Mouse (Mus musculus) ovary, adult 18-20 months (tissue): ENCODE measurements at regions not wholly inside any gene's neighbourhood (a gene's known extent, or its start where the extent isn't known, plus 50 kb on each side); places are given as distances from the start of the nearest gene placed in this dataset.
"Not testable (repeated sequence)": the region's sequence is repeated elsewhere in the genome, so short reads cannot be mapped to it uniquely, and the experiment has no call there.

Experiments
- DNase-seq: peaks from one replicate; pipeline ENCODE4 v3.0.0; 2022; ENCODE audit warnings: low spot score, mixed read lengths

DNA sequence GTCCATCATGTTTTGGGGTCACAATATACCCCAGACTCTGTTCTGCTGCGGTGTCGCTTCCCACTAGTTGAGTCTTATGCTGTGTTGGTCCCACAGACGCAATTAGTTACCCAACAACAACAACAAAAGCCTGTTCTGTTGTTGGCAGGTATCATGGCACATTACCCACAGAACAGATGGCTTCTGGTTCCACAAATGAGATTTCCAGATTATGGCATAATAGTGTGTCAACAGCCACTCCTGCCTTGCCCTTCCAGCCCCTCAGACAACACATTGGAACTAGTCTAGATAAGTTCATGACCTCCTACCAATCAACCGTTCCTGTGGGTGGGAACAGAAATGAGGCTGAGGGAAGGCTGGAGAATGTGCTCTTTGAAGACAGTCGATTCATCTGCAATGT lies 351.5 kb downstream of the Fut8 start:
- no peak for DNase-seq

DNA sequence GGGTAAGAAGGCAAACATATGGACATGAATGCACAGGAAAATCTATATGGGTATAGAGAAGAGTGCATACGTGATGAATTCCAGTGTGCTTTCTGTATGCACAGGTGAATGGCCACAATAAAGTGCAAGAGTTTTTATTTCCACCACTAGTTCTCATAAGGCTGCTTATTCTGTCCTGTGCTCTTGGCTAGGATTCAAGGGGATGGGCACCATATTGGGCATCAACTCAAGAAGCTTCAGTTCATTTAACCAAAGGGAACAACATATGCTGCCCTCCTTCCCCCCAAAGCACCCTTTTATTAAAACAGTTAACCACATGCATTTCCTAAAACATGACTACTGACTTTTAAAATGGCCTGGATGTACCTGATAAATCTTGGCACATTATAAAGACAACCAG lies 356.2 kb downstream of the Fut8 start:
- DNase-seq = no peak

DNA sequence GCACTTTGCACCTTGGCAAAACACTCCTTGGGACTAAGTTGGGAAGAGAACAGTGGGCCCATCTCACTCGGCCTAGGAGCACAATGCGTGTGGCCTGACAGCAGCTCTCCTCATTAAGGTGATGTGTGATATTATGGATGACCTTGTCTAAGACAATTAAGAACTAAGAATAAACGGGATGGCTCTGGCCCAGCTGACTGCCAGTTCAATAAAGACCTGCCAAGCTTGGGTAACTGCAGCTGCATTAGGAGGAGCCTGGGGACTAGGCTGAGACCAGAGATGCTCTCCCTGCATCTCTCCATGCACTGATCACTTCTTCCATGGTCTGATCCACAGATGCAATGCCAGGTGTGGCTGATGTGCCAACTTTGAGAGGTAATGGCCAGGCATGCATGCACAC lies 356.7 kb downstream of the Fut8 start:
- DNase-seq = no peak

DNA sequence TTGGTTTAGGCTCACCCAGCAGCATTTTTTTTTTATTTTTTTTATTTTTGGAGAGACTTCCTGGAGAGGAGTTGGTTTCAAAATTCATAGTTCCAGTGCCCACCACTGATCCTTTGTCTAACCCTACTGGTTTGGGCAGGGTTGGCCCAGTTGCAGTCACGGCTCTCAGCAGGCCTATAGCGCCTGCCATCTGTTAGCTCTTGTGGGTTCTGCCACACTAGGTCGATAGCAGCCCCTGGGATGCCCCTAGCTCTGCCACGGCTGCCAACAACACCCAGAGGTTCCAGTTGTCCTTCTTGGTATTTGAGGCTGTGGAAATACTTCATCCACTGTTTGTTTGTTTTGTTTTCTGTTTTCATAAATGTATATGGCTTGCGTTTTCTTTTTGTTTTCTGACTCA lies 357.9 kb downstream of the Fut8 start:
- DNase-seq = no peak

DNA sequence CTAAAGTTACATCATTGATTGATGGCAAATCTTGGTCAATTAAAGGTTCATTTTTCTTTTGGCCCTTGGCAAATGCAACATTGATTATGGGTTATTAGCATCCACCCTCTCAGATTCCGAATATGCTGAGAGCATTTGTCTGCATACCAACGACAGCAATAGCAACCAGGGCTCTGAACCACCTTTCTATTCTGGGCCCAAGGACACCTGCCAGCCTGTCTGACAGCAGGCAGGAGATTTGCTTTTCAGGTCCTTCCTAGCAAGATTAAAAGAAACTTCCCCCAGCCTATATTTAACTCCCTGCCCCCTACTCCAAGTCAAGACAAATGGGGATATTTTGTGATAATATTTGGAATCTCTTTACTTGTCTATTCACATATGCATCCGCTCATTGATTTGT lies 358.8 kb downstream of the Fut8 start:
- no peak for DNase-seq

DNA sequence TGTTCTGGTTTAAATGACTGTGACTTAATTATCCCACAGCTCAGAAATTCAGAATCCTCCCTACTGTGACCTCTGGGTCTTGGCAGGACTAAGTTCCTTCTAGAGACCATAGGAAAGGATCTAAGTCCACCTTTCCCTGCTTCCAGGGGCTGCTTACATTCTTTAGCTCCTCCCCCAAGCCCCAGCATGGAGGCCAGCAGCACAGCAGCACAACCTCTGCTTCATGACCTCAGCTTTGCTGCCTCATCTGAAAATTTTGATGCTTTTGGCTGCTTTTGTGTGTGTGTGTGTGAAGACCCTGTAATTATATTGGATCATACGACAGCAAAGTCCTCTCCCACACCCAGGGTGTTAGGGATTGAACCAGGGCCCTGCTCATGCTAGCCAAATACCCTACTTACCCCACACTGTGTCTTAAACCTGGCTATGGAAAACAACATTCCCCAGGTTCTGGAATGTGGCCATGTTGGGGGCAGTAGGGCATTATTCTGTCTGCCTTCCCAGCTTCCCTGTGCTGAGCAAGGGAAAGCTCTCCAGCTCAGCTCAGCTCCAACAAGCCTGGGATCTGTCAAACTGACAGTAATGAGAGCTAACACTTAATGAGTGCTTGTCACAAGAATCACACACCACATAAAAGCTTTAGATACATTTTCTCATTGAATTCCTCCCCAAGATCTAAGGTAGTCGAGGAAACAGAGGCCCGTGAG lies 359.9 kb downstream of the Fut8 start:
- no peak for DNase-seq

DNA sequence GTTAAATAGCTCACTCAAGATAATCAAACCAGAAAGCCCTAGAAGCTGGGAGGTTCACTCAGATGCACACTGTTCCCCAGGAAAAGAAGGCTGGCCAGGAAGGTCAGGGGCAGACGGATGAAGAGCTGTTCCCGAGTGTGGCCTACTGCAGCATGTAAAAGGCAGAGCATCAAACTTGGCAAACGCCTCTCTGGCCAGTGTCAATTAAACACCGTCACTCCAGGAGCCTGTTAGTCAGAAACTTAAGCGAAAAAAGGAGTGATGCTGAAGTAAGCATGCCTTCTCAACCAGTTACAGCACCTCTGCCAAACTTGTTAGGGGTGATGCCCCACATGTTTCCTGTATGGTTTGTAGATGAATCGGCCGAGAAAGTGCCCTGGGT lies 360.4 kb downstream of the Fut8 start:
- no peak for DNase-seq

DNA sequence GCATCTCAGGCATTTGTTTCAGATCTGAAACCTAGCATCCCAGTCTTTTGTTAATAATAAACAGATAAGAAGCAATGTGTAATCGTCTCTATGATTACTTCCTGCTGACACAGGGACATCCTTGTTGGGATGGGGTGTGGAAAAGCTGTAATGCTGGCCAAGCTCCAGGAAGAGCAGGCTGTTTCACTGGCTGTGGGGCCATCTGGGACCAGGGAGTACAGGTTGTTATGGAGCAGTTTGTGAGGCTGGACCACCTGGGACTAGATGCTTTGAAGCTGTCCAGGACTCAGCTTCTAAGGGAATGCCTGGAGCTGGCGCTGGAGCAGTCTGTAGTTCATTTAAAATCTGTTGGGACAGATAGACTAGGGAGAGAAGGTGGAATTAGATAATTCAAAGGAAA lies 361.5 kb downstream of the Fut8 start:
- DNase-seq = no peak

DNA sequence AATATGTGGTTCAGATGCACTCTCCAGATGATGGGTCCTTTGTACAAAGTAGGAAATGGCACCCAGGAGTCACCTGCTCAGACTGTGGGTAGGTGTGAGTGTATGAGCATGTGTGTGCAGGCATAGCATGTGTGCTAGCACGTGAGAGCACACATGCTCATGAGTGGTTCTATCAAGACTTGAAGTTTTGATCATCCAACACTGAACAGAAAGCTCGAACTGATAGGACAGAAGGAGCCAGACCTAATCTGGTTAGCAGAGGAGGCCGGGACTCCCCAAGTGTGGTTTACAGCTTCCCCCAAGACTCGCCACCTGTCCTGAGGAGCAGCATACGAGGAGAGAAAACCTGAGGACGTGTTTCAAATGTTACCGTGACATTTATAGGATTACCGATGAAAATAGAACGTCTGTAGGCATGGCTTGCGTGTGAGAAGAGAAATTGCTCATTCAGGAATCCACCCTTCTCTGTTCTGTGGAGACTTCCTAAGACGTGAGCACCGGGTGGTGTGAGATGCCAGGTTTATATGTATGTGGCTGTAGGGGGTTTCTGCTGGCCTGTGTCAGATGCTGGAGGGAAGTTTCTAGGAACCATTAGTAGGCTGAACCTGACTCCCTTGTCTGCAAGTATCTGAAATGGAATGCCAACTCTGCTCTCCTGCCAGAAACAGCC lies 366.0 kb downstream of the Fut8 start:
- no peak for DNase-seq

DNA sequence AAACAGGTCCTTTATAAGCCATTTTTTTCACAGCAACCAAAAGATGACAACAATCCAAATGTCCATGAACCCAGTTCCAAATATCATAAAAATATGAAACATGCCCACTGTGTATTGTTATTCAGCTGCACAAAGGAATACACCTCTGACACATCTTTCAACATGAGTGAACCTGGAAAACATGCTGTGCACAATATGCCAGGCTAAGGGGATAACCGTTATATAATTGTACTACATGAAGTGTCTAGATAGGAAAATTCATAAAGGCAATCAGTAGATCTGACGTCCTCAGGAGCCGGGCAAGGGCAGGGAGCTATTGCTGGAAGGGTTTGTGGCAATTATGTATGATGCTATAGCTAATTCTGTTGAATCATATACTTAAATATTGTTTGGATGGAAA lies 379.6 kb downstream of the Fut8 start:
- DNase-seq = no peak

DNA sequence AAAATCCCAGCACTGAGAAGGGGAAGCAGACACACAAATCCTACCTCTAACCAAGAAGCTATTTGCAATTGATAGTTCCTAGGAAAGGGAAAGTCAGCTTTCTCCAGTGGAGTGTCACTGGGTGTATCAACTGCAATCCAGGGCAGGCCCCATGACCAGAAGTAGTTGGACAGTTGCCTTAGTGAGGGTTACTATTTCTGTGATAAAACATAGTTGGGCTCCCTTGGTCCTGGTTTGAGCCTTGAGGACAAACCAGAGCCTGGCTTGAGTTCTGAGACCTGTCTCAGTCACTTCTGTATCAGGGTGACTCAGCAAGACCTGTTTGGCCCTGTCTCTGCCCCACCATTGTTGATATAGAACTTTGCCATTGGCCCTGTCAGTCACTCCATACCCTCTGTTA lies 384.3 kb downstream of the Fut8 start:
- DNase-seq = no peak

DNA sequence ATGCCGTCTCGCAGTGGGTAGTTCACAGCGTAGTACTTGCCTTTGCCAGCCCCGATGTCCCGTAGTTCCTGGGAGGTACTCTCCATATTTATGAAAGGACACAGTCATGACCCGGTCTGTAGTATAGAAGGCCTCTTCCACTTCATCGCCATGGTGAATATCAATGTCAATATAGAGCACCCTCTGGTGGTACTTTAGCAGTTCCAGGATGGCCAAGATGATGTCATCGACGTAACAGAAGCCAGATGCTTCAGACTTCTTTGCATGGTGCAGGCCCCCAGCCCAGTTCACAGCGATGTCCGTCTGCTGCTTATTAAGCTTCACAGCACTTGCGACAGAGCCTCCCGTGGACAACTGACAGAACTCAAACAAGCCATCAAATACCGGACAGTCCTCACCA lies 386.4 kb downstream of the Fut8 start:
- DNase-seq = not testable (repeated sequence)

DNA sequence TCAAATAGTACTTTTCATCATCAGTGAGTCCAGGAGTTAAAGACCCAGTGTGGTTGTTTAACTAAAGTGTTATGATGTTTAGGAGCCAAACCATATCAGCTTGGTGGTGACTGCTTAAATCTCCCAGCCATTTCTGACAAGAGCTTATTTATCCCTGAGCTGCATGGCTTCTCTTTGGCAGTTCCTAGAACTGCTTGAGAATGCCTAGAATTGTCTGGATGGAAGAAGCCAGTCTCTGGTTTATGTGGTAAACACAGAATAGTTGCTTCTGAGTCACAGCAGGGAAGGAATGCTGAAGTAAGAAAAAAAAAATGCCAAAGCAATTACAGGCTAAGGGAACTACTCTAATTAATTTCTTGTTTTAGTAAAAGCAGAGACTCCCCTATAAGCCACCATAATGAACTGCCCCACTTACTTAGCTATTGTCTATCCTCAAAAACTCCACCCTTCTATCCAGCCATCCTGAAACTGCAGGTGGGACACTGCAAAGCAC lies 390.5 kb downstream of the Fut8 start:
- no peak for DNase-seq

DNA sequence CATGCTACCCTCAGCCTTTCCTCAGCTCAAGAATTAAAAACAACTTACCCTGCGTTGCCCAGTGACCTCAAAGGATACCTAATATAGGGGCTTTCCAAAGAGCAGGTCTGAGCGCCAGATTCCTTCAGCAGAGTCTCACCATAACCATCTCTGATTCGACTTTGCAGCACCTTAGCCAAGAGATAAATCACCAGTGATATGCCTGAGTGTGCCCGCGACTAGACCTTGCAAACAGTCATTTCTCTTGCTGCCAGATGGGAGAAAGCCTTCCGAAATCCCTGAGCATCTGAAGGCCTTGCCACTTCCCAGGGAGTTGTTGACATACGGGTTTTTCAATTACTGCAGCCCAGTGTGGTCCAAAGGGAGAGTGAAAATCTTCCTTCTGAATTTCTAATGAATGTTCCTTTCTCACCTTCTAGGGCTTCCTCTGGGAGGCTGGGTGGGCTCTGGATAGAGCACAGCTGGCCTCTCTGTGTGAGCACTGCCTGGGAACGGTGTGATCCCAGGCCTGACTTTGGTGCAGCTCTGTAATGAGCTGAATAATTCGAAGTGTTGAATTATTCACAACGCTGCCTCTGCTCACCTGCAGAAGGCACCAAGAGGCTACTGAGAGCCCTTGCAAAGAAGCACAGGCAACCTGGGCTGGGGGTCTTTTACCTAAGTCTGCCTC lies 396.2 kb downstream of the Fut8 start:
- DNase-seq = no peak

DNA sequence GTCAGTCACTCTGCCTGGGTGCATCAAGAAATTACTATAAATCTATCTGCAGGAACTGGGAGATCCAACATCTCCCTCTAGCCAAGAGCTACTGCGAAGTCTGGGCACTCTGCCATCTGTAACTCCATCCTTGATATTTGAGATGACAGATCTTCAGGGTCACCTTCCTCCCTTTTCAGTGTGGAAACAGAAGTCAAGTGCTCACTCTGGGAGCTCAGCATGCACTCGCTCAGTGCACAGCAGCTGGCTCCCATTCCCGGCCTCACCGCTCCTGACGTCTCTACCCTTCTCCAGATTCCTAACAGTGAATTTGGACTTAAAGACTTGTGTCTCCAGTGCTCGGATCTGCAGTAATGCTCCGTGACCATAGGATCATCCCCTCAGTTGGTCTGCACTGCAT lies 400.3 kb downstream of the Fut8 start:
- DNase-seq = peak; percentile 63

DNA sequence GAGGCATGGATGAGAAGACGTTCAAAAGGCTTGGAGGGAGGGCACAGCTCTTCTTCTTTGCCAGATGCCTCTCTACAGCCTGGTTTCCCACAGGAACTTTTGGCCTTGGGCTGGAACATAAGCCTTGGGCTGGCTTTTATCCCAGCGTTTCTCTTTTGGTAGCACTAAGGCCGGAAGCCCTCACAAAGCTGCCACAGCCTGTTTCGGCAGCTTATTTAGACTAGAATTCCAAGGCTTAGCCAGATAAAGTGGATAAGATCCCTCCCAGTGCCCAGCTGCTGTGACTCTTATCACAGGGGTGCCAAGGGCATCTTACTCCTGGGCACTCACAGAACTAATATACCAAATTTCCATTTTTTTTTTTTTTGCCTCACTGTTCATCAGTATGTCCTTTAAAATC lies 404.4 kb downstream of the Fut8 start:
- DNase-seq = peak; percentile 62

DNA sequence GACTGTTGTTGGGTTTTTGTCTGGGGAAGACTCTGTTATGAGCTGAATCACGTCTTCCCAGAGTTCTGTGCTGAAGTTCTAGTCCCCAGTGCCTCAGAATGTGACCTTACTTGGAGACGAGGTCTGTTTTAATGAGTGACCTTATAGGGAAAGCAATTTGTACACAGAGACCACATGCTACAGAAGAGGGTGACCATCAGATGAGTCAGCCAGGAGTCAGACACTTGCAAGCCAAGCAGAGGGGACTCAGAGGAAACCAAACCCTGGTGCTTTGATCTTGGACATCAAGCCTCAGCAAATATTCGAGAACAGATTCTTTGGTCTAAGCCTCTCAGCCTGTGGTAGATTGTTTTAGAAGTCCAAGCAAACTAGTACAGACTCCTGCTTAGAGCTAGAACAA lies 409.9 kb downstream of the Fut8 start:
- DNase-seq = no peak

DNA sequence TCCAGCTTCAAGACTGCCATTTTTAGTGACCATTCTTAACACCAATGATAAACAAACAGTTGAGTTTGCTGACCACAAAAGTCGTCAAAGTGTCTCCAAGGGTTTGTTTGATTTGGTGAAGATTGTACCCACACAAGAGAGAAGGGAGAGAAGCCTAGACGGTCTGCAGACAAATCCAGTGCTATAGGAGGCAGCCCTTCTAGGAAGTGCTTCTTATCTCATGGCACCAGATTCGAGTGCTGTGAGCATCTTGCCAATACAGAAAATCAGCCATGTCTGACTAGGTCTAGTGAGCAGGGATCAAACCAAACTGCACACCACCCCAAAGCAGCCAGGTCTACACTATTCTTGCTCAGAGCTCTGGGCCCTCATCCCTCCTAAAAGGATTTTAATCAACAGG lies 416.4 kb downstream of the Fut8 start:
- no peak for DNase-seq

DNA sequence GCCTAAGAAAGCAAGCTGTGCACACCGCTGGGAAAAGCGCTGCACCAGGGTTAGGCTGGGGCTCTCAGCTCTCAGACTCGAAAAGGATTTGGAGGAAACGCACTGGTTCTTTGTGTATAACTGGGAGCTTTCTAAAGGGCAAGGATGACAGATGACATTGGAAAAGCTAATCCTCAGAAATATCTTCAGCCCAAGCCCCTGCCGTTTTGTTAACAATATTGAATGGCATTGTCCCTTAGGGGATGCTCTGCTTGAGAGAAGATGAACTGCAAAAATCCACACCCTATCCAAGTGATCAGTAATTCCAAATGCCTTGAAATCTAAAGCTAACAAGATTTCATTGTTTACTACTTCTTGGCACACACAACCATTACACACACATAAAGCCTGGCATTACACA lies 419.1 kb downstream of the Fut8 start:
- no peak for DNase-seq

DNA sequence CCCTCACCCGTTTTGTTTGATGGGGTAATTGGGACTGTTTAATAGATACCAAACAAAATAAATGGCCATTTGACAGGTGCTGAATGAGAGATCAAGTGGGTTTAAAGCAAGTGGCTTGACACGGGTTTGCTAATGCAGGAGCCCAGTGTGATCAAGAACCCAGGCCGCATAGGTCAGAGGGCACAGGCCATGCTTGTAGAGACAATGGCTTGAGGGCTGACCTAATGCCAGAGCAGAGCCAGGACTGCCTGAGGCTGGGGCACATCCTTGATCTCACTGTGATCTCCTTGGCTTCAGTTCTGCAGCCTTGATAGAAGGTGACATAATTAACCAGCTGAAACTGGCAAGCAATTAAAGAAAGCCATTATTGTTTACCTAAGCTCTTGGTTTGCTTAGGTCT lies 420.0 kb downstream of the Fut8 start:
- DNase-seq = no peak

DNA sequence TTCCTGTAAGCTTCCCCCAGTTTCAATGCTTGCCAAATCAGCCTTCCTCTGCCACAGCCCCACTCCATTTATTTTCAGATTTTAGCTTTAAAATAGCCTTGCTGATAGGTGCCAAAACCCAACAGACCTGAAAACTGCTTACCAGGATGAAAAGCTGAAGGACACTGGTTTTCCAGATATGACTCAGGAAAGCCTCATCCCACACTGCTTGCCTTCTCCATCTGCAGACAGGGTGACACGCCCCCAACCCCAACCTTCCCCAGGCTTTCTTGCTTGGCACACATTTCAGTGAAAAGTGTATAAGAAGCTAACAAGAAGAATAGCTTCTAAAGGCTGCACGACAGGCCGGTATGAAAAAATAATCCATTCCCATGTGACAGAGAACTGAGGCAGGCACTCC lies 425.3 kb downstream of the Fut8 start:
- DNase-seq = peak; percentile 23

DNA sequence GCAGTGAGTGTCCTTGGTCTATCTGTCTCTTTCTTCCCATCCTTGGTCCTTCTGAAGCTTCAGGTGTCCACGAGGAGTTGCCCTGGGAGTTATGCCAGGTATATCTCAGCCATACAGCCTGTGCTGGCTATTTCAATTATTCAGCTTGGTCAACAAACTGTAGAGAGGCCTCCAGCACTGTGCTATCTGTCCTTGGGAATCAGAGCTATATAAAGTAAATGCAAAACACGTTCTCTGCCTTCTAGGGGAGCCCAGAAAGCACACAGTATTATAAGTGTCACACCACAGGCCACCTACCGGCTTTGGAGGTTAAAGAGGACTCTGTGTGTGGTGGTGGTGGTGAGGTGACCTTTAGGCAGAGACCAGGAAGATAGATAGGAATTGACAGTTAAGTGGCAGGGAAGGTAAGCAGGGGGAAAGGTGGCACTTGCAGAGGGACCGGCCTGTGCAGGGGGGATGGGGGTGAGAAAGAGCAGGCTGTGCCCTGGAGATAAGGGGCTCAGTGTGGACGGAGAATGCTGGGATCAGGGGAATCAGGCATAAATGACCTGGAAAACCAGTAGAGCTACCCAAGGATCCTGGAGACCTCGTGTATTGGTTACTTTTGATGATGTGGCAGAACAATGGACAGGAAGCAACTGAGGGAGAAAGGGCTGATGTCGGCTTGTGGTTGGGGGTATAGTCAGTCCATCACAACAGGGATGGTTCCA lies 425.9 kb downstream of the Fut8 start:
- DNase-seq = no peak

DNA sequence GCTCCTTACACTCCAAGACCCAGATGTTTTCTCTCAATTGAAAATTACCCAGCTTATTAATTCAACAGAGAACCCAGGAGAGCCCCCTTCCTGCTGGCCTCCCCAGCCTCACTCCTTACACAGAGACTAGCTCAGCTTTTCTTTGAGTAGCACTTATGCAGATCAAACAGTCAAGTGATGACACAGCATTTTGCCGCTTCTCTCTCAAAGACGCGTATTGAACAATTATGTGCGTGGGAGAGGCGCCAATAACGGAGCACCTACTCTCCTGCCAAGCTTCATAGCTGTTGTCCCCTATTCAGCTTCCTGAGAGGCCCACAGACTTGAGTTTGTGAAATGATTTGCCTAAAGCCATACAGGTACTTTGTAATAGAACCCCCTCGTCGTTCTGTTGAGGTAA lies 428.5 kb downstream of the Fut8 start:
- no peak for DNase-seq
